Mouse (Mus musculus) E14TG2a.4 (cell line): ENCODE results near the gene Mmrn1.

Experiments
- CTCF ChIP-seq: conservative IDR thresholded peaks from 2 replicates; pipeline ENCODE4 v1.5.1; 2014; ENCODE audit warnings: low read length
- NANOG ChIP-seq: IDR thresholded peaks from 2 replicates; pipeline ENCODE4 v1.6.1; 2014; ENCODE audit warnings: borderline replicate concordance, low read length, mixed read lengths
- POU5F1 ChIP-seq: IDR thresholded peaks from 2 replicates; pipeline ENCODE4 v1.6.1; 2014; ENCODE audit warnings: low read length, borderline replicate concordance

- no peak for TF ChIP-seq CTCF
- no peak for TF ChIP-seq POU5F1
- TF ChIP-seq NANOG: no peak
Measured at GRCm38 (mm10) chr6:60881534-60881933, 43.2 kb upstream of the Mmrn1 start.
